Mouse (Mus musculus): Measurements from ENCODE around the gene Hlx.

DNA sequence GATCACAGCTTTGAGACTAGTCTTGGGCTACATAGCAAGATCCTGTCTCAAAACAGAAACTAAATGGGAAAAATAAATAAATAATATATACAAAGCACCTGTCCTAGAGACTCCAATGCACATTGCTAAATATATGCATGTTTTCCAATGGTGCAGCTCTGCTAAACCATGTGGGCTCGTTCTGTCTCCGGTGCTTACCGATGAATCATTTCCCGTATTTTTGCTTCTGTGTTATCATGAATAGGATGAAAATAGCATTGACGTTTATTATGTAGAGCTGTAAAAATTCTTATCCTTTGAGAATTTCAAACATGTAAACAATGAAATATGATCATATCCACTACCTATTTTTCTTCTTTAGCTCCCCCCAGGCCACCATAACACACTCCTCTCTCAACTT, 20.3 kb upstream of the Hlx start:
- TF ChIP-seq CTCF (IDR thresholded peaks at IDR 0.05; ENCODE audit: low read depth) (no peak), EP300 (IDR thresholded peaks at IDR 0.05; ENCODE audit: low read depth) (no peak)

All from liver, embryonic 14.5 days (tissue).